Mouse (Mus musculus): ENCODE measurements at regions not wholly inside any gene's neighbourhood (a gene's known extent, or its start where the extent isn't known, plus 50 kb on each side); places are given as distances from the start of the nearest gene placed in this dataset.
A peak's percentile ranks its signal among the peaks of the same experiment; 100 is the strongest.
"Not testable (repeated sequence)": the region's sequence is repeated elsewhere in the genome, so short reads cannot be mapped to it uniquely, and the experiment has no call there.

DNA sequence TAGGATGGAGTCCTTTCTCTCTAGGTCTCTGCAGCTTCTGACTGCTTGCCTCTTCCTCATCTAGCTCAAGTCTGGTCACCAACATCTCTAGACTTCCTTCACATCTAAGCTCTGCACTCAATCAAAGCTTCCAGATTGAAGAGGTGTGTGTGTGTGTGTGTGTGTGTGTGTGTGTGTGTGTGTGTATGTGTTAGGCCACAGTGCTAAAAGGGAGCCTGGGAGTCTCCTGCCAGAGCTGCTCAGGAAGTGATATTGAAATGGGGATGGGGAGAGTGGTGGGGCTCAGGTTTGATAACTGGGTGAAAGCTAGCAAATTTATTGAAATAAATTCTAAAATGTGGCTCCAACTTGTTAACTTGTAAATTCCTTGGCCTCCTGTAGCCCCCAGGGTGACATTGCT lies 73.3 kb downstream of the Gm31371 start:
- DNase-seq; intact Hi-C loops (cut with DNase I): not testable (repeated sequence)

GRCm38 (mm10) chr8:19979536-19980345 lies 76.5 kb downstream of the Gm31371 start:
- peak; percentile 59 to 72 for DNase-seq
- intact Hi-C loops (cut with DNase I), result no loop called here

GRCm38 (mm10) chr8:19980346-19980726 lies 77.1 kb downstream of the Gm31371 start:
- intact Hi-C loops (cut with DNase I); DNase-seq: not testable (repeated sequence)

DNA sequence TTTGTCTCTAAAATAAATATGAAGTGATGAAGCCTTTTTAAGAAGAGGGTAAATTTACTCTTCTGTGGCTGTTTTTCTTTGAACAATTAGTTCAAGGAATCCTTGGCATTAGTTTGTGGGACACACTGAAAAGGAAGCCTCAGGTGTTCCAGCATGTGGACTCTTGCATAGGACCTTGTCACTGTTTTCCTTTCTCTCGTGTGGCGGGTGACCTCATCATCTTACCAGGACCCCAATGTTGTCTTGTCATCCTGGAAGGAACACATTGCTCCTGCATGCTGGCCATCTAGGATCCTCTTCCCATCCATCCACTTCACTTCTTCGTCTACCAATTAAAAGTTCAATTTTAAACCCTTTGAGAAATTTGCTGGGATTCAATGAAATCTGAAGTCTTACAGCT lies 104.9 kb downstream of the Gm31371 start:
- intact Hi-C loops (cut with DNase I), result not testable (repeated sequence)
- peak in 1 of 2 experiments; percentile 19 for DNase-seq

DNA sequence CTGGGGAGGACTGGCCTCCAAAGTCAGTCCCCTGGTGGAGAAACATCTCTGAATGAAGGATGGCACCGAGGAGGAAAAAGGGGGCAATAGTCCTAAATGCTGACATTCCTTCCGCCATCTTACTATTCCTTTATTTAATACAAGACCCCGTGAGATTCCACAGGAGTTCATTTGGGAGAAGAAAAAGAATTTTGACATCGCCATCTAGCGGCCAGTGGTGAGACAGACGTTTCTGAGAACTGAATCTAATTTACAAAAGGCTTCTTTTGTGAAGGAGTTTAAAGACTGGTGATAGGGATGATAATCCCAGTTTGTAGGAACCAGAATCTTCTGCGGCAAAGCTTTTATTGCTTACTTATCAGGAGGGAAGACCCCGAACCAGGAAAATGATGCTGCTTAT lies 107.8 kb downstream of the Gm31371 start:
- intact Hi-C loops (cut with DNase I); DNase-seq: not testable (repeated sequence)

DNA sequence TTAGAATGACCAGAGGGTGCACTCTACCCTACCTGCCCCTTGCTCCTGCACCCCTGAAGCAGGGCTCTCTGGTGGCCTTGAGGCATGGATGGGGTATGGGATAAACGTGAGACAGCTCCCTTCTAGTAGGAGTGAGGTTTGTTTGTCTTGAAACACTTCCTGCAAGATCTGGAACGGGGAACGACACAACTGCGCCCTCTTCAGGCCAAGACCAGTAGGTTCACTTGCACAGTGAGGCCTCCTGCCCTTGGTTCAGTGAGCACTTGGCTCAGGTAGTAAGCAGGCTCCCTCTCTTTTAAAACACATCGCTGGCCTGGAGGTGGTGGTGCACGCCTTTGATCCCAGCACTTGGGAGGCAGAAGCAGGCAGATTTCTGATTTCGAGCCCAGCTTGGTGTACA lies 110.1 kb downstream of the Gm31371 start:
- intact Hi-C loops (cut with DNase I), result not testable (repeated sequence)
- peak in 1 of 2 experiments; percentile 27 for DNase-seq

- DNase-seq; intact Hi-C loops (cut with DNase I): not testable (repeated sequence)
Measured at GRCm38 (mm10) chr8:20014451-20015130, 111.4 kb downstream of the Gm31371 start.

- DNase-seq; intact Hi-C loops (cut with DNase I): not testable (repeated sequence)
Measured at GRCm38 (mm10) chr8:20015411-20016081, 112.4 kb downstream of the Gm31371 start.

DNA sequence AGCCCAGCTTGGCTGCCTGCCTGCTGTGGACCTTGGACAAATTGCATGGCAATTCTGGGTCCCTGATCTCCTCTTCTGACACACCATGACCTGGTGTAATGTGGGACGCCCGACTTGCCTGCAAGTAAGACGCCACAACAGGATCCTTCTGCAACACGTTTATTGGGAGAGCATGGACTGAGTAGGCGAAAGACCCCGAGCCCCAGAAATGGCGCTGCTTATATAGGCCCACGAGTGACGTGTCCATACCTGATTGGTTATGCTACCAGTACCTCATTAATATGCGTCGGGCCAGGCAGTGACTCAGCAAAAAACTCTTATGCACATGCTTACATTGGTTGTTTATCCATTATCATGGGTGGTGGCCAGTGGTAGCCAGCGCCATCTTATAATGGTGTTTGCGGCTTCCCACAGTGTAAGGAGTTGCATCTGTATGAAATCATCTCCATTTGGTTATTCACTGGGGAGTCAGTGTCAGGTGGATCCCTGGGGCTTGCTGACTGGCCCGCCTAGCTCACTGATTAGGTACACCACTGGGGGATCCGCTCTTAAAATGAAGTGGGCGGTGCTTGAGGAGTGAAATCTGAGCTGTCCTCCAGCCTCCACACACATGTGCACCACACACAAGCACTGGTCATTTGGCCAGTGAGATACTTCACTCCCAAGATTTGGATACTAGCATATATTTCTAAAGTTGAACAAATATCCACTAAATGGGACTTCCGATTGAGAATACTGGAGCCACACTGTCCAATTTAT lies 113.1 kb downstream of the Gm31371 start:
- intact Hi-C loops (cut with DNase I), result not testable (repeated sequence)
- peak; percentile 31 to 37 for DNase-seq

DNA sequence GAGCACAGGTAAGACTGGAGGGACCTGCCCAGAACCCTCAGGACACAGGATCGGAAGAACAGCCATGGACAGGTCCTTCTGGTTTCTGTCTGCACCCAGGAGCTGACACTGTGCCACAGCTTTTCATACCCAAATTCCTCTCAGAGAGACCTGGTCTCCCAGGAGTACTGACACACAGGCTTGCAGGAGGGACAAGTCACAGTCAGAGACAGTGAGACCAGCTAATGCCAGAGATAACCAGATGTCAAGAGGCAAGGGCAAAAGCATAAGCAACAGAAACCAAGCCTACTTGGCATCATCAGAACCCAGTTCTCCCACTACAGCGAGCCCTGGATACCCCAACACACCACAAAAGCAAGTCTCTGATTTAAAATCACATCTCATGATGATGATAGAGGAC lies 122.3 kb downstream of the Gm31371 start:
- intact Hi-C loops (cut with DNase I); DNase-seq: not testable (repeated sequence)

GRCm38 (mm10) chr8:20027956-20028355 lies 124.8 kb downstream of the Gm31371 start:
- intact Hi-C loops (cut with DNase I), result not testable (repeated sequence)

GRCm38 (mm10) chr8:20030131-20030530 lies 126.9 kb downstream of the Gm31371 start:
- DNase-seq; intact Hi-C loops (cut with DNase I): not testable (repeated sequence)

More at GRCm38 (mm10) chr8:20027956-20028355, 124.8 kb downstream of the Gm31371 start:
- DNase-seq, result not testable (repeated sequence)

DNA sequence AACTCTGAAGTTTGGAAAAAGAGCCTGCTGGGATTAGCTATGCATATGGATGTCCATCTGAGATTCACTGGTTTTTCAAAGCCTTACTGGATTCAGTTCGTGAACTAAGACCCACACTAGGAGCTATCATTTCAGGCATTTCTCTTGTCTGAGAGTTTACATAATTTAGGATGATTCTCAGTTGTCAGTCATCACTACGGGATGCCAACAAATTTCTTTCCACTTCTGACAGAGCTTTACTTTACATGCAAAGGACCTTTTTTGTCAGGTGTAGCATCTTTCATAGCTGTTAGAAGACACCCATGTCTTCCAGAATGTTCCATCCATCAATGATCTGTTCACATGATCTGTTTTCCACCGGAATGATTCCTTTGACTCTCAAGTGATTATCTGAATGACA lies 154.4 kb downstream of the Gm31371 start:
- intact Hi-C loops (cut with DNase I), result not testable (repeated sequence)

DNA sequence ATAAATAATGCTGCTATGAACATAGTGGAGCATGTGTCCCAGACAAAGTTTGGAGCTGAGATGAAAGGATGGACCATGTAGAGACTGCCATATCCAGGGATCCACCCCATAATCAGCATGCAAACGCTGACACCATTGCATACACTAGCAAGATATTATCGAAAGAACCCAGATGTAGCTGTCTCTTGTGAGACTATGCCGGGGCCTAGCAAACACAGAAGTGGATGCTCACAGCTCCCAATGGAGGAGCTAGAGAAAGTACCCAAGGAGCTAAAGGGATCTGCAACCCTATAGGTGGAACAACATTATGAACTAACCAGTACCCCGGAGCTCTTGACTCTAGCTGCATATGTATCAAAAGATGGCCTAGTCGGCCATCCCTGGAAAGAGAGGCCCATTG lies 194.9 kb downstream of the Gm31371 start:
- peak in 1 of 2 experiments; percentile 2 for DNase-seq

More for the DNA sequence above, 154.4 kb downstream of the Gm31371 start:
- peak in 1 of 2 experiments; percentile 15 for DNase-seq

GRCm38 (mm10) chr8:20100241-20100640 lies 197.0 kb downstream of the Gm31371 start:
- intact Hi-C loops (cut with DNase I); DNase-seq: not testable (repeated sequence)

More for the DNA sequence above, 194.9 kb downstream of the Gm31371 start:
- intact Hi-C loops (cut with DNase I), result not testable (repeated sequence)

DNA sequence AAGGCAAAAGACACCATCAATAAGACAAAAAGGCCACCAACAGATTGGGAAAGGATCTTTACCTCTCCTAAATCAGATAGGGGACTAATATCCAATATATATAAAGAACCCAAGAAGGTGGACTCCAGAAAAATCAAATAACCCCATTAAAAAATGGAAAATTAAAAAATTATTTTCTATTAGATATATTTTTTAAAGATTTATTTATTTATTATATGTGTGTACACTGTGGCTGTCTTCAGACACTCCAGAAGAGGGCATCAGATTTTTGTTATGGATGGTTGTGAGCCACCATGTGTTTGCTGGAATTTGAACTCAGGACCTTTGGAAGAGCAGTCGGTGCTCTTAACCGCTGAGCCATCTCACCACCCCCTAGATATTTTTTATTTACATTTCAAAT lies 199.2 kb downstream of the Gm31371 start:
- DNase-seq; intact Hi-C loops (cut with DNase I): not testable (repeated sequence)

DNA sequence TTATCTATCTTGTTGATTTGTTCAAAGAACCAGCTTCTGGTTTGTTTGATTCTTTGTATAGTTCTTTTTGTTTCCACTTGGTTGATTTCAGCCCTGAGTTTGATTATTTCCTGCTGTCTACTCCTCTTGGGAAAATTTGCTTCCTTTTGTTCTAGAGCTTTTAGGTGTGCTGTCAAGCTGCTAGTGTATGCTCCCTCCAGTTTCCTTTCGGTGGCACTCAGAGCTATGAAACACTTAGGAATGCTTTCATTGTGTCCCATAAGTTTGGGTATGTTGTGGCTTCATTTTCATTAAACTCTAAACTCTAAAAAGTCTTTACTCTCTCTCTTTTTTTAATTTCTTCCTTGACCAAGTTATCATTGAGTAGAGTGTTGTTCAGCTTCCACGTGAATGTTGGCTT lies 204.0 kb downstream of the Gm31371 start:
- DNase-seq, result peak in 1 of 2 experiments; percentile 2
- intact Hi-C loops (cut with DNase I), result not testable (repeated sequence)

DNA sequence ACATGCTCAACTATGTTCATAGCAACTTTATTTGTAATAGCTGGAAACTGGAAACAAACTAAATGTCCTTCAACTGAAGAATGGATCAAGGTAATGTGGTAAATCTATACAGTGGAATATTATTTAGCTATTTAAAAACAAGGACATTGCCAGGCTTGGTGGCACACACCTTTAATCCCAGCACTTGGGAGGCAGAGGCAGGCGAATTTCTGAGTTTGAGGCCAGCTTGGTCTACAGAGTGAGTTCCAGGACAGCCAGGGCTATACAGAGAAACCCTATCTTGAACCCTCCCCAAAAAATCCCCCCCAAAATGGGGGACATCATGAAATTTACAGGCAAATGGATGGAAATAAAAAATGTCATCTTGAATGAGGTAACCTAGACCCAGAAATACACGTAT lies 213.6 kb downstream of the Gm31371 start:
- intact Hi-C loops (cut with DNase I), result not testable (repeated sequence)
- peak; percentile 6 to 9 for DNase-seq

DNA sequence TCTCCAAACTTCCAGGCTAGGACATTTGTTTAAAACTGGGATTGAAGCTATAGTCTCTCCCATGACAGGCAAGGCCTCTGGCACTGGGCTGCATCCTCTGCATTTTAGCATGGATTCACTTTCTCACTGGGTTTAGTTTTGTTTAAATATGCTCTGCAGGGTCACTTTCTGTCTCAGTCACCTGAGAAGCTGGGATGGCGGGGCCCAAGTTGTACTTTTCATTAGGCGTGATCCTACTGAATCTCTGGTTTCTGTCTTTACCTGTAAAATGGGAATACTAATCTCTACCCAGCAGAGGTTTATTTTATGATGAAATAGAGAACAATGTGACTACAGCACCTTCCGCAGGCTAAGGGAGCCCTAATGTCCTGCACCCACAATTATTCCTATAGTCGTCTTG lies 216.4 kb downstream of the Gm31371 start:
- DNase-seq; intact Hi-C loops (cut with DNase I): not testable (repeated sequence)

GRCm38 (mm10) chr8:20120186-20120585 lies 217.0 kb downstream of the Gm31371 start:
- peak in 1 of 2 experiments; percentile 1 for DNase-seq
- intact Hi-C loops (cut with DNase I), result not testable (repeated sequence)

All from heart, postnatal 36 days (tissue).